In the genomic region with DNA sequence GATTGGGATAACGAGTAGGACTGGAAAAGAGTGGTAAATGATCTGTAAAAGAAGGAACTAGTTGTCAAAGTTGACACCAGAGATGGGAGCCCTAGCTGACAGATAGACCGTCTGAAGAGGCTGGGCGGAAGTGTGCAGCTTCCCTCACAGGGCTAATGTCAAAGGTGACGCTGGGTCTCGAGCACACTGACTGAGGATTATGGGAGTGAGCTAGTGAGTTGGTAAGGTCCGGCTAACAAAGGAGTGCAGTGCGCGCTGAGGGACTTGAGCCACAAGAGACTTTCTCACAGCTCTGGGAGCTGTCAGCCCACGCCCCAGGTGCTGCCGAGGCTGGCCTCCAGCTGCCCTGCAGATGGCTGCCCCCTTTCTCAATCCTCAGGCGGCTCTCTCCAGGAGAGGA, we compare ENCODE assay signal across 22 mouse cellular contexts. TPM values are rescaled to one million over a fixed set of nuclear protein-coding genes. Genes with fewer than 3 reads are reported as not detected.
A peak's percentile ranks its signal among the peaks of the same experiment; 100 is the strongest.
DNase-seq lines count a peak whose midpoint lies in the region.
"Had no signal": no experiment of that assay in that cellular context is flagged by ENCODE, and none has a peak within 500 bp of the region (broad histone marks: within the 10 kb centered on the region; RNA-seq: fewer than 3 reads in every experiment).

No protein-coding gene starts in this region.

- H3K9me3 ChIP-seq in limb, embryonic 10.5 days (replicated peaks) = no peaks in the 10 kb centered on the region
- H3K9me3 ChIP-seq: forebrain, embryonic 12.5 days; heart, embryonic 15.5 days had no signal

- no peak overlapping the region for H3K4me3 ChIP-seq in limb, embryonic 10.5 days
- H3K4me3 ChIP-seq: forebrain, embryonic 12.5 days; heart, embryonic 15.5 days; layer of hippocampus, adult 2 months; megakaryocyte, embryonic 14.5 days; myocyte had no signal

- WGBS in limb, embryonic 10.5 days = 40% methylated on average over 11 of the region's 11 CpGs

- peak; percentile 26 for DNase-seq in embryo, embryonic 10.5 days (ENCODE audit: low spot score)
- no peak for DNase-seq in embryo, embryonic 9.5 days (ENCODE audit: extremely low spot score)
- peak; percentile 31 for DNase-seq in testis, postnatal 10 days (ENCODE audit: low spot score)
- no peak for DNase-seq in testis, postnatal 14 days (ENCODE audit: low spot score)
- DNase-seq in limb, embryonic 10.5 days (ENCODE audit: low spot score) = no peak
- DNase-seq in frontal cortex, adult 2 months (ENCODE audit: extremely low spot score in 1 of 2, low spot score in 1 of 2) = no peak
- no peak for DNase-seq in adipocyte (ENCODE audit: low spot score)
- DNase-seq: adrenal gland, postnatal 25 days; cerebellum, adult 11 months; cerebellum, postnatal 10 days; heart, adult 18-20 months; kidney, adult 2 months; kidney, postnatal 10 days; layer of hippocampus, postnatal 36 days; liver, postnatal 0 days; midbrain, embryonic 14.5 days; thymus, adult 2 months had no signal

- H3K36me3 ChIP-seq in limb, embryonic 10.5 days = no peaks in the 10 kb centered on the region
- H3K36me3 ChIP-seq: forebrain, embryonic 12.5 days; heart, embryonic 15.5 days had no signal

- H3K27me3 ChIP-seq in limb, embryonic 10.5 days (ENCODE audit: low read depth, poor library complexity, severe bottlenecking) = no peaks in the 10 kb centered on the region
- H3K27me3 ChIP-seq: forebrain, embryonic 12.5 days; heart, embryonic 15.5 days had no signal

- H3K4me1 ChIP-seq in limb, embryonic 10.5 days = peaks cover 32% of the 10 kb centered on the region

- peak overlapping the region; percentile 50; the same call in 1 of the 2 replicates for H3K27ac ChIP-seq in limb, embryonic 10.5 days
- H3K27ac ChIP-seq: forebrain, embryonic 12.5 days; heart, embryonic 15.5 days; layer of hippocampus, adult 2 months had no signal

RNA-seq across cellular contexts. Expression of a gene that starts 59.1 kb away (rescaled TPM):
- polyA plus RNA-seq in limb, embryonic 10.5 days (2016; fragmentation: Nextera tagmentation; extraction: Ambion mirVana) = 4.2 and 5.1 TPM in 2 replicates
- 3.2 TPM in 2 replicates for polyA plus RNA-seq in frontal cortex, adult 2 months (2012; rRNA removed)

Comparison
In these comparisons a context has a peak if more than half of its experiments do, and no peak if none do; other contexts are left out.
1. DNase-seq: peak in embryo, embryonic 10.5 days (single experiment) and testis, postnatal 10 days (single experiment); none in embryo, embryonic 9.5 days (single experiment), testis, postnatal 14 days (single experiment), limb, embryonic 10.5 days (single experiment), frontal cortex, adult 2 months (0 of 2) and adipocyte (single experiment).